Mouse (Mus musculus) forebrain, embryonic 16.5 days (tissue): ENCODE measurements around the gene Pigw. TPM values are rescaled to one million over a fixed set of nuclear protein-coding genes. Genes with fewer than 3 reads are reported as not detected.
A peak's percentile ranks its signal among the peaks of the same experiment; 100 is the strongest.

Experiments
- ATAC-seq: fragments of 200-750 bp; cut with Nextera tagmentation; 2 replicates; pipeline ENCODE4 v1.8.0; 2017; ENCODE audit warnings: mild to moderate bottlenecking, moderate library complexity
- H3K27ac ChIP-seq: fragments of 300-500 bp; sonication (generic); 2 replicates; pipeline ENCODE4 v1.5.1; 2014; ENCODE audit warnings: low read length, control low read depth
- H3K27me3 ChIP-seq: fragments of 300-500 bp; sonication (generic); replicated peaks from 2 replicates; pipeline ENCODE4 v1.6.1; 2014; ENCODE audit warnings: low read length; ENCODE audit not compliant: control insufficient read depth, insufficient read depth
- H3K36me3 ChIP-seq: fragments of 300-500 bp; sonication (generic); 2 replicates; pipeline ENCODE4 v1.6.1; 2014; ENCODE audit not compliant: control insufficient read depth, insufficient read depth
- H3K4me1 ChIP-seq: fragments of 300-500 bp; sonication (generic); replicated peaks from 2 replicates; pipeline ENCODE4 v1.6.1; 2014; ENCODE audit warnings: low read length; ENCODE audit not compliant: control insufficient read depth, insufficient read depth
- H3K4me2 ChIP-seq: fragments of 300-500 bp; sonication (generic); 2 replicates; pipeline ENCODE4 v1.6.1; 2014; ENCODE audit warnings: mild to moderate bottlenecking, low read length, control low read depth
- H3K4me3 ChIP-seq: fragments of 300-500 bp; sonication (generic); replicated peaks from 2 replicates; pipeline ENCODE4 v1.5.1; 2014; ENCODE audit warnings: mild to moderate bottlenecking, low read length, control low read depth
- H3K9ac ChIP-seq: fragments of 300-500 bp; sonication (generic); replicated peaks from 2 replicates; pipeline ENCODE4 v1.6.1; 2014; ENCODE audit warnings: low read depth, low read length, control low read depth
- H3K9me3 ChIP-seq: fragments of 300-500 bp; sonication (generic); 2 replicates; pipeline ENCODE4 v1.6.1; 2016; ENCODE audit warnings: low read length; ENCODE audit not compliant: control insufficient read depth
- WGBS: fragments of 180-500 bp; shearing (Covaris S2); extraction: QIAGEN DNeasy Blood & Tissue Kit; methylation state at CpG from one replicate; pipeline ENCODE4 v1.1.7; 2014; 5-methylcytosine and 5-hydroxymethylcytosine counted together
- polyA plus RNA-seq: library from polyadenylated mRNA; unstranded; fragments of >200 nt; fragmentation: Nextera tagmentation; extraction: Ambion mirVana; gene quantifications from 2 replicates; pipeline ENCODE4 v1.2.1, GENCODE M21; 2015

The Pigw gene
- polyA plus RNA-seq, 1 experiment from 2014 or later = 3.7 TPM

- H3K4me1 ChIP-seq = peaks cover 19% of the 10 kb centered on the region
- peak; percentile 84 for ATAC-seq
- under 1% methylated on average over 42 of the region's 62 CpGs for WGBS
- H3K27ac ChIP-seq = peak within 1 kb of the TSS; percentile 99
- no peaks in the 10 kb centered on the region for H3K9me3 ChIP-seq
- peak within 1 kb of the TSS; percentile 96 for H3K9ac ChIP-seq
- H3K4me2 ChIP-seq = peak within 1 kb of the TSS; percentile 92
- no peaks in the 10 kb centered on the region for H3K27me3 ChIP-seq
- no peaks in the 10 kb centered on the region for H3K36me3 ChIP-seq
- H3K4me3 ChIP-seq = peak within 1 kb of the TSS; percentile 81
Observed at GRCm38 (mm10) chr11:84870337-84871043, 9.6 kb downstream of the Pigw start, which contains the start of gene Ggnbp2. Gene Ggnbp2, minus strand, starts transcription at chr11:84870817.

DNA sequence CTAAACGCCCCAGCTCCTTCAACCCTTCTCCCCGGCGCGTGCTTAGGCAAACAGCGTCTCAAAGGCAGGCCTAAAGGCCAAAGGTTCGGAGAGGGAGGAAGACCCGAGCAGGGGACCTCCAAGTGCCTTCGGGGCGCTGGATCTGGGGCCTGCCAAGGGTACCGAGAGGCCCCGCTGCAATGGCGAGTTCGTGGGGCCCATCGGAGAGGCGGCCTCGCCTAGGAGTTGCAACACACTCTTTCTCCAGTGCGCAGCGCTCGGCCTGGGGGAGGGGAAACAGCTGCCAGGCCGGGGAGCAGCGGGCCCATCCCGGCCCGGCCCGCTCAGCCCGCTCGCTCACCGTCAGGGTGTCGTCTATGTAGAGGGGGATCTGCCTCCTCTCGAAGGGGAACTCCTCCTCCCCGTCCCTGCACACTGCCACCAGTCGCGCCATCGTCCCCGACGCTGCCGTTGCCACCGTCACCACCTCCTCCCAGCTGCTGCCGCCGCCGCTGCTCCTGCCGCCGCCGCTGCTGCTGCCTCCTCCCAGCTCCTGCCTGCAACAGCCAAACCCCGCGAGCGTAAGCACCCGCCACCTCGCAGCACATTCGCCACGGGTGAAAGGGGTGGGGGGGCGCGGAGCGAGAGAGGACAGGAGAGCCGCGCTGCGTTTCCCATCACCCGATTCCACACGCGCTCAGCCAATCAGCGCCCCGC is 10.4 kb downstream of the Pigw start:
- Histone ChIP-seq H3K4me3 (peak overlapping the region; percentile 81), H3K4me2 (peak overlapping the region; percentile 92), H3K27ac (peak overlapping the region; percentile 94), H3K4me1 (peaks cover 19% of the 10 kb centered on the region), H3K9me3 (no peaks in the 10 kb centered on the region), H3K27me3 (no peaks in the 10 kb centered on the region), H3K36me3 (no peaks in the 10 kb centered on the region), H3K9ac (peak overlapping the region; percentile 88)
- ATAC-seq = peak; percentile 89
- whole genome bisulfite sequencing = under 1% methylated on average over 60 of the region's 61 CpGs

DNA sequence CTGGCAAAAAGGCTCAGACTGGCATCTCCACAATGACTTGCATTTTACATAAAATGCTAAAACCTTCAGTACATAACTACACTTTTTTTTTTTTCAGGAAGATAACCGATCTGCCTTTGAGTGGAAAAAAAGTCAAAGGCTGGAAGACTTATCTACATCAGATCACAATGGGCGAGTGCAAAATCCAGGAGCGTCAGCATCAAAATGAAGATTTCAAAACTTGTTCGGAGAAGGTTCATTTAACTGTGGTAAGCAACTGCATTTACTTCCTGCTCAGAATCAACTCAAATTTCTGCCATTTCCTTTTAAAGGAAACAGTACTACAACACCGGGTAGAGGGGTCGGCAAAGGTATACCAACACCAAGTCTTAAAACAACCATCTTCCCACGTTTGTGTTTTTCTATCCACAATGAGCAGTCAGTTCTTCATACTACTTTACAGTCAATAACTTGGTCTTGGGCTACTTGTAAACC is 11.3 kb downstream of the Pigw start:
- Histone ChIP-seq H3K4me3 (peak overlapping the region; percentile 81), H3K27me3 (no peaks in the 10 kb centered on the region), H3K9ac (peak overlapping the region; percentile 88), H3K9me3 (no peaks in the 10 kb centered on the region), H3K4me2 (peak overlapping the region; percentile 92), H3K36me3 (no peaks in the 10 kb centered on the region), H3K27ac (peak overlapping the region; percentile 94), H3K4me1 (peaks cover 19% of the 10 kb centered on the region)
- ATAC-seq = no peak
- WGBS = 19% methylated on average over 7 of the region's 7 CpGs

DNA sequence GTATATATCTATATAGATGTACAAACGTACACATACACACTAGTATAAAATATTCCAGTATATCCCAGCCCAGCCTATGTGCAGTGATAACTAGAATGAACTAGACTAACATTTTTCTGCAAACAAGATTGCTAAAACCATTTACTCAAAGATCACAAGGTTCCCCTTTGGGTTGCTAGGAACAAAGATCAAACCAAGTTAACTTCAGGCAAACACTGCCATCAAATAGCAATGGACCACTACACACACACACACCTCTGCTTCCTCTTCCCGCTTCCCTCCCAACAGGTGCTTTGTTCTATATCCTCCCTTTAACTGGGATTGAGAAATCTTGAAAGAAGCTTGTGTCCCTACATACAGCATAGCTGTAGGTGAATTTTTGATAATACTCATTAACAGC is 12.5 kb downstream of the Pigw start:
- Histone ChIP-seq H3K36me3 (no peaks in the 10 kb centered on the region), H3K27ac (no peak overlapping the region), H3K4me3 (no peak overlapping the region), H3K9me3 (no peaks in the 10 kb centered on the region), H3K4me1 (peaks cover 19% of the 10 kb centered on the region), H3K27me3 (no peaks in the 10 kb centered on the region), H3K9ac (no peak overlapping the region), H3K4me2 (no peak overlapping the region)
- 85% methylated on average over 2 of the region's 2 CpGs for WGBS
- ATAC-seq = no peak

GRCm38 (mm10) chr11:84865268-84865667 is 14.8 kb downstream of the Pigw start:
- no peak overlapping the region for H3K4me2 ChIP-seq
- H3K9me3 ChIP-seq = no peaks in the 10 kb centered on the region
- no peak overlapping the region for H3K27ac ChIP-seq
- H3K36me3 ChIP-seq = peaks cover 3% of the 10 kb centered on the region; the same call in 1 of the 2 replicates
- ATAC-seq = no peak
- H3K27me3 ChIP-seq = no peaks in the 10 kb centered on the region
- 87% methylated on average over 2 of the region's 2 CpGs for WGBS
- H3K9ac ChIP-seq = no peak overlapping the region
- H3K4me1 ChIP-seq = peaks cover 17% of the 10 kb centered on the region
- no peak overlapping the region for H3K4me3 ChIP-seq

DNA sequence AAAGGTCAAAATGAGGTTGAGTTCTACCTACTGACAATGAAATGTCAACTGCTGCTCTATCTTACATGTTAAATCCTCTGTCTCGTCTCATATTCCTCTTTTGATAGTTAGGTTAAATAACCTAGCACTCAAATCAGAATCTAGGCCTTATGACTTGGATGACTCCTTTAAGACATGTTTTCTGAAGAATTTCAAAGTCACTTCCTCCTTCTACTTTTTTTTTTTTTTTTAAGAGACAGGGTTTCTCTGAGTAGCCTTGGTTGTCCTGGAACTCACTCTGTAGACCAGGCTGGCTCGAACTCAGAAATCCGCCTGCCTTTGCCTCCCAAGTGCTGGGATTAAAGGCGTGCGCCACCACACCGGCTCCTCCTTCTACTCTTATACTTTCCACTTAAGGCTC is 24.8 kb downstream of the Pigw start:
- no peak overlapping the region for H3K4me2 ChIP-seq
- no peaks in the 10 kb centered on the region for H3K4me1 ChIP-seq
- H3K9ac ChIP-seq = no peak overlapping the region
- no peak overlapping the region for H3K27ac ChIP-seq
- no peaks in the 10 kb centered on the region for H3K9me3 ChIP-seq
- no peak overlapping the region for H3K4me3 ChIP-seq
- no peak for ATAC-seq
- H3K36me3 ChIP-seq = peaks cover 17% of the 10 kb centered on the region
- H3K27me3 ChIP-seq = no peaks in the 10 kb centered on the region
- WGBS = 97% methylated on average over 6 of the region's 6 CpGs

GRCm38 (mm10) chr11:84847475-84848090 is 32.5 kb downstream of the Pigw start:
- Histone ChIP-seq H3K9ac (no peak overlapping the region), H3K36me3 (peaks cover 22% of the 10 kb centered on the region), H3K4me3 (no peak overlapping the region), H3K27ac (no peak overlapping the region), H3K9me3 (no peaks in the 10 kb centered on the region), H3K27me3 (no peaks in the 10 kb centered on the region), H3K4me1 (no peaks in the 10 kb centered on the region), H3K4me2 (no peak overlapping the region)
- 88% methylated on average over 7 of the region's 7 CpGs for WGBS
- ATAC-seq = no peak

GRCm38 (mm10) chr11:84846741-84847474 is 33.2 kb downstream of the Pigw start:
- ATAC-seq = no peak
- H3K36me3 ChIP-seq = peaks cover 20% of the 10 kb centered on the region

GRCm38 (mm10) chr11:84839330-84839729 is 40.8 kb downstream of the Pigw start:
- Histone ChIP-seq H3K9me3 (no peaks in the 10 kb centered on the region), H3K4me1 (no peaks in the 10 kb centered on the region), H3K9ac (no peak overlapping the region), H3K27me3 (no peaks in the 10 kb centered on the region), H3K4me3 (no peak overlapping the region), H3K4me2 (no peak overlapping the region), H3K36me3 (peaks cover 39% of the 10 kb centered on the region), H3K27ac (no peak overlapping the region)
- no peak for ATAC-seq
- 92% methylated on average over 2 of the region's 2 CpGs for WGBS

More at GRCm38 (mm10) chr11:84846741-84847474, 33.2 kb downstream of the Pigw start:
- no peaks in the 10 kb centered on the region for H3K27me3 ChIP-seq
- no peak overlapping the region for H3K27ac ChIP-seq
- 95% methylated on average over 15 of the region's 15 CpGs for WGBS
- H3K9me3 ChIP-seq = no peaks in the 10 kb centered on the region
- H3K4me2 ChIP-seq = no peak overlapping the region
- H3K4me1 ChIP-seq = no peaks in the 10 kb centered on the region
- H3K9ac ChIP-seq = no peak overlapping the region
- no peak overlapping the region for H3K4me3 ChIP-seq
